ENCODE assay signal across 8 mouse cellular contexts in the genomic region with DNA sequence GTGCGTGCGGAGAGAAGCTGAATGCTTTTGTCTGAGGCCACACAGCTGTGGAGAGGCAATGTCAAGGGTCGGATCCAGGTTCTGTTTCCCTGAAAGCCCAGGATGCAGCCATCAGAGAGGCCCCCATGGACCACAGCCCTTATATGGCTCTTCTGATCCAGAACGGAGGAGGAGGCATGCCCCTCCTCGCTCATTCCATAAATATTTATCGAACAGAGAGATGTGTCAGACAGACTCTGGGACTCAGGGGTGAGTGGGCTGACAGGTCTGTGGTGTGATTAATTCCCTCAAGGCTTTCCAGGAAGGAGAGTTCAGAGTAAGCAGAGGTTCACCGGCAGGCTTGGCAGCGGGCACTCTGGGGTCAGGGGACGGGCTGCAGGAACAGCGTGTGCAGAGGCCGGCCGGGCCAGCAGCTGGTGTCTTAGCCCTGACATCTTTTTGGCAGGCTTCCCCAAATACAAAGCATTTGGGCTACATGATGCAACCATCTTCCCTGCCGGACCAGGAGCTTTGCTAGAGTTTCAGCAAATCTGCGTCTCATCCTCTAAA. TPM values are rescaled to one million over a fixed set of nuclear protein-coding genes. Genes with fewer than 3 reads are reported as not detected.
DNase-seq lines count a peak whose midpoint lies in the region; ATAC-seq and TF ChIP-seq lines count a peak whose summit lies in the region.

No protein-coding gene starts in this region.

- peak; percentile 93 for DNase-seq in Muller cell, postnatal 12 days (ENCODE audit: inconsistent ontology term)
- DNase-seq in embryo, embryonic 10 days (ENCODE audit: low spot score) = peak; percentile 77
- peak; percentile 64 for DNase-seq in midbrain, postnatal 0 days (ENCODE audit: low spot score)
- DNase-seq in thymus, postnatal 0 days (ENCODE audit: low spot score) = no peak
- no peak for DNase-seq in thymus, adult 18-20 months
- DNase-seq in right cerebral cortex, postnatal 4 days = no peak

- H3K4me1 ChIP-seq in heart, embryonic 12.5 days (replicated peaks) = peaks cover 20% of the 10 kb centered on the region
- peaks cover 46% of the 10 kb centered on the region for H3K4me1 ChIP-seq in kidney, embryonic 14.5 days (ENCODE audit: control insufficient read depth, insufficient read depth, low read length)
- peaks cover 7% of the 10 kb centered on the region; the same call in 1 of the 2 replicates for H3K4me1 ChIP-seq in midbrain, postnatal 0 days (ENCODE audit: insufficient read depth, low read length)

- 31% methylated on average over 14 of the region's 14 CpGs for WGBS in heart, embryonic 12.5 days
- 6% methylated on average over 14 of the region's 14 CpGs for WGBS in kidney, embryonic 14.5 days
- WGBS in midbrain, postnatal 0 days = 36% methylated on average over 14 of the region's 14 CpGs

- H3K9ac ChIP-seq in heart, embryonic 12.5 days = no peak overlapping the region
- H3K9ac ChIP-seq in kidney, embryonic 14.5 days (ENCODE audit: low read depth, low read length) = no peak overlapping the region
- no peak overlapping the region for H3K9ac ChIP-seq in midbrain, postnatal 0 days (replicated peaks; ENCODE audit: low read length, poor library complexity, severe bottlenecking)

- peak overlapping the region; percentile 22; the same call in 1 of the 2 replicates for H3K4me2 ChIP-seq in heart, embryonic 12.5 days
- H3K4me2 ChIP-seq in kidney, embryonic 14.5 days (replicated peaks; ENCODE audit: low read depth, low read length) = peak overlapping the region; percentile 21
- H3K4me2 ChIP-seq in midbrain, postnatal 0 days (ENCODE audit: low read depth, low read length, poor library complexity, severe bottlenecking) = no peak overlapping the region

- no peak overlapping the region for H3K4me3 ChIP-seq in heart, embryonic 12.5 days
- H3K4me3 ChIP-seq in kidney, embryonic 14.5 days (ENCODE audit: low read length) = no peak overlapping the region
- no peak overlapping the region for H3K4me3 ChIP-seq in midbrain, postnatal 0 days (ENCODE audit: low read depth, low read length)

- TF ChIP-seq CTCF in midbrain, postnatal 0 days (IDR thresholded peaks at IDR 0.05) = no peak

- H3K27me3 ChIP-seq in heart, embryonic 12.5 days (replicated peaks) = peaks cover 12% of the 10 kb centered on the region; the same call in 1 of the 2 replicates
- H3K27me3 ChIP-seq in kidney, embryonic 14.5 days (ENCODE audit: control insufficient read depth, insufficient read depth, low read length) = no peaks in the 10 kb centered on the region
- H3K27me3 ChIP-seq in midbrain, postnatal 0 days (ENCODE audit: insufficient read depth, low read length) = no peaks in the 10 kb centered on the region

- no peak overlapping the region for H3K27ac ChIP-seq in heart, embryonic 12.5 days (ENCODE audit: poor library complexity, severe bottlenecking)
- H3K27ac ChIP-seq in kidney, embryonic 14.5 days (ENCODE audit: low read depth, low read length) = peak overlapping the region; percentile 42; the same call in 1 of the 2 replicates
- no peak overlapping the region for H3K27ac ChIP-seq in midbrain, postnatal 0 days (ENCODE audit: low read depth, low read length)

- H3K9me3 ChIP-seq in heart, embryonic 12.5 days (replicated peaks) = no peaks in the 10 kb centered on the region
- H3K9me3 ChIP-seq in kidney, embryonic 14.5 days (ENCODE audit: control insufficient read depth, low read length) = no peaks in the 10 kb centered on the region
- no peaks in the 10 kb centered on the region for H3K9me3 ChIP-seq in midbrain, postnatal 0 days (ENCODE audit: low read length)

- ATAC-seq in heart, embryonic 12.5 days (ENCODE audit: insufficient number of reproducible peaks, low FRiP score) = peak; percentile 29; the same call in 1 of the 2 replicates
- ATAC-seq in kidney, embryonic 14.5 days (ENCODE audit: low FRiP score, low TSS enrichment) = peak; percentile 50
- 0 out of 2 replicates have a peak, but pooled peaks have one; percentile 38 for ATAC-seq in midbrain, postnatal 0 days (ENCODE audit: low FRiP score)

- H3K36me3 ChIP-seq in heart, embryonic 12.5 days = no peaks in the 10 kb centered on the region
- H3K36me3 ChIP-seq in kidney, embryonic 14.5 days (ENCODE audit: control insufficient read depth, insufficient read depth, low read length) = no peaks in the 10 kb centered on the region
- no peaks in the 10 kb centered on the region for H3K36me3 ChIP-seq in midbrain, postnatal 0 days (ENCODE audit: insufficient read depth, low read length)

RNA-seq across cellular contexts. Expression of a gene that starts 12.0 kb away (rescaled TPM):
- polyA plus RNA-seq in heart, embryonic 12.5 days (2016; fragmentation: Nextera tagmentation; extraction: Ambion mirVana) = 3.7 and 4.1 TPM in 2 replicates
- polyA plus RNA-seq in kidney, embryonic 14.5 days (2014; fragmentation: Nextera tagmentation; extraction: Ambion mirVana) = 4.9 and 5.2 TPM in 2 replicates
- total RNA-seq in midbrain, postnatal 0 days (2014; rRNA removed) = 5.3 and 5.7 TPM in 2 replicates
- 4.1 and 4.7 TPM in 2 replicates for polyA plus RNA-seq in midbrain, postnatal 0 days (2015; fragmentation: Nextera tagmentation; extraction: Ambion mirVana)
- 2.4 TPM in 2 replicates for polyA plus RNA-seq in thymus, postnatal 0 days (2015; fragmentation: Nextera tagmentation; extraction: Ambion mirVana)

Comparison
In these comparisons a context has a peak if more than half of its experiments do, and no peak if none do; other contexts are left out.
1. DNase-seq: peak in Muller cell, postnatal 12 days (single experiment), embryo, embryonic 10 days (single experiment) and midbrain, postnatal 0 days (single experiment); none in thymus, postnatal 0 days (single experiment), thymus, adult 18-20 months (0 of 2) and right cerebral cortex, postnatal 4 days (single experiment).
2. Peak in every context shown above with its lines, with median percentiles within 50 percentile points of each other: ATAC-seq.